Mouse (Mus musculus): ENCODE results near the gene Cxcr5.

The Cxcr5 gene

DNA sequence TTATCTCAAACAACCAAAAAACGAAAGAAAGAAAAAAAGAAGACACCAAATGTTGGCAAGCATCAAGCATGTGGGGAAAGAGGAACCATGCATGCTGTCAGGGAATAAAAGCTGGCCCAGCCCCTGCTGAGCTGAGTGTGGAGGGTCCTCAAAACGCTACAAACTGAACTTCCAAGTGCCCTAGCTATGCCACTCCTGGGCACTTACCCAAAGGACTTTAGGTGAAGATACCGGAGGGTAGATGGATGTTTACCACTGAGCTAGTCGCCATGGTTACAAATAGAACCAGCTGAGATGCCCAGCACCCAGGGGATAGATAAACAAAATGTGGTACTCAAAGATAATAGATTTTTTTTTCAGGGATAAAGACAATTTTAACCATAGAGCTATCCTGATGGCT is at the start of gene Cxcr5:
Cxcr5 (minus strand) TSS at position 281 of the 400 bp plus-strand sequence.
- no peak for DNase-seq (ENCODE audit: low read depth, low spot score)

DNA sequence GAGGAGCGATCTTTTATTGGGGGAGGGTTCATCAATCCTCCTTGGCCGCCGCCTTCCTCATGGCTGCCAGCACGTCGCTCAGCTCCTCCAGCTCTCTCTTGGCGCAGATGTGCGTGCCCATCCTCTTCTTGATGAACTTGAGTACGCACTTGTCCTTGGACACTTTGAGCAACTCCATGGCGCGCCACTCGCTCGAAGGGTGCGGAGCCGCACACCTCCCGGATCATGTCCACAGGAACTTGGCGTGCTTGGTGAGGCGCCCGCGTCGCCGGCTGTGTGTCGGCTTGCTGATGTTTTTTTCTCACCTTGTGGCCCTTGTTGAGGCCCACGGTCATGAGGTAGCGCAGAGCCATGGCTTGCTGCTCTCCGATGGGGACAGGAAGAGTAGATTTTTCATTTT is 48.7 kb upstream of the Cxcr5 start:
- no peak for DNase-seq (ENCODE audit: low read depth, low spot score)

- DNase-seq (ENCODE audit: low read depth, low spot score): no peak
These were observed 45.6 kb upstream of the Cxcr5 start for GRCm38 (mm10) chr9:44607306-44607705.

DNA sequence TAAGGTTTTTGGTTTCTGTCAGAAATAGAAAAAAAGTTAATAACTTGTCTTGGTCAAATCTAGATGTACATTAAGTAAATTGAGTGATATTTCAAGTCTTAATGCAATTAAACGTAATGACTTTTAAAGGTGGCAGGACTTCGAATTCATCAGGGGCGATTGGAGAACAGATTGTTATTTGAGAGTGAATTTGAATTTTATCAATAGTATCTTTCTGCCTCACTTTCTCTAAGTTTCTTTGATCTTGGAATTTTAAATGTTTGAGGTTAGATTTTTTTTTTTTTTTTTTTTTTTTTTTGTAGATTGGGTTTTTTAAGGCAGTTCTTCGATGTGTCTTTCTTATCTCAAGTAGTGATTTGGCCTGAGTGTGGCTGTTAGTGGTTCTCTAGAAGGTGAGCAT is 45.0 kb upstream of the Cxcr5 start:
- DNase-seq (ENCODE audit: low read depth, low spot score): no peak

GRCm38 (mm10) chr9:44605616-44606165 is 44.0 kb upstream of the Cxcr5 start:
- DNase-seq (ENCODE audit: low read depth, low spot score): peak; percentile 52

- DNase-seq (ENCODE audit: low read depth, low spot score): peak; percentile 58
These were observed 43.3 kb upstream of the Cxcr5 start, which contains the start of gene Ddx6 for GRCm38 (mm10) chr9:44604779-44605615. TSS of gene Ddx6 (plus strand) at chr9:44604892.

- peak; percentile 53 for DNase-seq (ENCODE audit: low read depth, low spot score)
These were observed 42.7 kb upstream of the Cxcr5 start for GRCm38 (mm10) chr9:44604290-44604778.

GRCm38 (mm10) chr9:44603454-44604289 is 42.0 kb upstream of the Cxcr5 start:
- peak; percentile 95 for DNase-seq (ENCODE audit: low read depth, low spot score)

- DNase-seq (ENCODE audit: low read depth, low spot score): no peak
These were observed 41.1 kb upstream of the Cxcr5 start for GRCm38 (mm10) chr9:44602766-44603165.

DNA sequence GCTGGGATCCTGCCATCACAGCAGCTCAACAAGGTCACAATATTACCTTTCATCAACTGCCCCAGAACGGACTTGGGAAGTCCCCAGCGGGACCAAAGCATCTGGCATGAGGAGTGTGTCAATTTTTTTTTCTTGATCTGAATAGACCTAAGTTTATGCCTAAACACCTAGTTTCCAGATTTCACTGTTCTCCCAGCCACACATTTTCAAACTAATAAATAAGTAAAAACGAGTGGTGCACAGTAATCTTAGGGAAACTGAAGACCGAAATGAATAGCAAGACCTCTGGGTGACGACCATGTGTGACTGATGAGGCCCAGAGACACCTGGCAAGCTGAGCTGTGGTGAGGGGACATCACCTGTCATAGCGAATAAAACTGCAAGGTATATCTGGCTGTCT is 39.1 kb upstream of the Cxcr5 start:
- no peak for DNase-seq (ENCODE audit: low read depth, low spot score)

DNA sequence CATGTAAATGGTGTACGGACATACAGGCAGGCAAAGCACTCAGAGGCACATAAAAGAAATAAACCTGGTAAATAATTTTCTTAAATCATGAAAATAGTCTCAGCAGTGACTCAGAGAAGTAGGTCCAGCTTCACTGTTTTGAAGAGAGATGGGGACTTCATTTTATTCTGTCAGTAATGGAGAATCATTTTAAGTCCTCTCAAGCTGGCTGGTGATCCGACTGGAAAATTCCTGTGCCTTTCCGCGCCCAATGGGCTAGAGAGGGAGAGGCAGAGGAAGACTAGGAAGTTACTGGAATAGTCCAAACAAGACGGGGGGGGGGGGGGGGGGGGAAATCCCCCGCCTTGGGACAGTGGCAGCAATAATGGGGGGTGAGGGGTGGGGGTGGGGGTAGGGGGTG is 37.9 kb upstream of the Cxcr5 start:
- DNase-seq (ENCODE audit: low read depth, low spot score): no peak

DNA sequence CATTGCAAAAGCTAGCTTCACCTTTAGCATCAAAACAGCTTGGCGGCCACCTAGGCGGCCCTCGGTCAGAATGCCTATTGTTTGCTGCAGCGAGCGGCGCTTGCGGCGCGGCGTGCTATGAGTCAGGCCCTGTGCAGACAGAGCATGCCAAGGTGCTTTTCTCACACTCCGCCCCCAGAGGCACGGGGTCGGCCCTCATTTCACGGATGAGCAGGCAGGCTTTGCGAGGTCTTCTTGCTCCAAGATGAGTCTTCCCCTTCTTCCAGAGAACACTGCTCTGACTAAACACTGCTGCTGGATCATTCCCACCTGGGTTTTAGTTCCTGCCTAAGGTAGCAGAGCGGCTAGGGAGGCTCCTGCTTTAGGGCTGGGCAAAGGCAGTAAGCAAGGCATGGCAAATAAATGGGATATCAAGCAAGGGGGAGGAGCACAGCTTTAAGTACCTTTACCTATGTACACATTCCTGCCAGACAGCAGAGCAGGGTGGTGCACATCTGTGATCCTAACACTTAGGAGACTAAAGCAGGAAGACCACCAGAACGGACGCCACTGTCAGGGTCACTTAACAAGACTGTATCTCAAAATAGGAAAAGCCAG is 37.3 kb upstream of the Cxcr5 start:
- no peak for DNase-seq (ENCODE audit: low read depth, low spot score)

DNA sequence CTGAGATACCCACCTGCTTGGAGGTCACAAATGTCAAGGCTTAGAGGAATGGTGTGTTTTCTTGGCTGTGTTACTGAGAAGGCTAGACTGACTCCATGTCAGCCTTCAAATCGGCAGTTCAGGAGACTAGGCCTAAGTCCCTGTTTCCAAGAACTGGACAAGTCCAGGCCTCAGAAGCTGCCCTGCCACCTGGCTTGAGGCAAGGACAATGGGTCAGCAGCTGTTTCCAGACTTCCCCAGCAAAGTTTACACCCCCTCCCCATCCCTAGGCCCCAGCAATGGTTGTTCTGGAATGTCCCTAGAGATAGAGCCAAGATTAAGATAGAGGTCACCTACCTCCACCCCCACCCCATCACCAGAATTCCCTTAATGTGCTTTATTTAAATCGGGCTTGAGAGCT is 36.1 kb upstream of the Cxcr5 start:
- DNase-seq (ENCODE audit: low read depth, low spot score): no peak

DNA sequence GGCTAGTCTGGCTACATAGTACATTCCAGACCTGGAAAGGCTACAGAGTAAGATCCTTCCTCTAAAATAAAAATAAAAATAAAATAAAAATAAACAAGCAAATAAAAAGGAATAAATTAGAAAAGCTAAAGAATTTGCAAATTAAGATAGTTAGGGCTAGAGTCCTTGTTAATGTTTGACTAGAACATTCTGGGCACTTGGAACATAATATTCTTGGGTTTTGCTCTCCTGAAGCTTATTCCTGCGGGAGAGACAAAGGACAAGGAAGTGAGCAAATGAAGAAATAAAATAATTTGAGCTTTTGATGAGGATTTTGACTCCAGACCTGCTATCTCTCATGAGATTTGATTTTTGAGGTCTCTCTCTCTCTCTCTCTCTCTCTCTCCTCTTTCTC is 33.9 kb upstream of the Cxcr5 start:
- DNase-seq (ENCODE audit: low read depth, low spot score): no peak

DNA sequence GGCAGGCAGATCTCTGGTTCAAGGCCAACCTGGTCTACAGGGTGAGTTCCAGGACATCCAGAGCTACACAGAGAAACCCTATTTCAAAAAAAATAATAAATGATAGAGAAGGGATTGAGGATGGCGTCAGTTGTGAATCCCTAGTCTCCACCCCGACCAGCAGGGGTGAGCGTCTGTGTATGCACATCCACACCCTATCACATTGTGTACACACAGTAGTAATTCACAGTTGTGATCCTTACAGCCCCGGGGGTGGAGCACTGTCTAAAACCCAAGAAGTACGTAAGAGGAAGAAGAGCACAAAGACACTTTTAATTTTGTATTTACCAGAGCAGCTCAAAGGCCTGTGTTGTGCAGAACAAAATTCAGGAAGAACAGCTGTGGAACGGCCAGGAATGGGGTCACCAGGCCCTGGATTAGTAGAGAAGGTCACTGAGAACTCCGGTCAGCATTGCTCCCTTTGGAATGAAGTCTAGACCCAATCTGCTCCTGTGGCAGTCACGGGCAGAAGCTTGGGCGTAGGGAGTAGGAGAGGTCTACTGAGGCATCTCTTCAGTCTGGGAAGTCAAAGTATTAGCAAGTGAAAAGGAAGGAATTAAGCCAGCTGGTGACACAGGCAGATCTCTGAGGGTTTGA is 33.3 kb upstream of the Cxcr5 start:
- DNase-seq (ENCODE audit: low read depth, low spot score): no peak

DNA sequence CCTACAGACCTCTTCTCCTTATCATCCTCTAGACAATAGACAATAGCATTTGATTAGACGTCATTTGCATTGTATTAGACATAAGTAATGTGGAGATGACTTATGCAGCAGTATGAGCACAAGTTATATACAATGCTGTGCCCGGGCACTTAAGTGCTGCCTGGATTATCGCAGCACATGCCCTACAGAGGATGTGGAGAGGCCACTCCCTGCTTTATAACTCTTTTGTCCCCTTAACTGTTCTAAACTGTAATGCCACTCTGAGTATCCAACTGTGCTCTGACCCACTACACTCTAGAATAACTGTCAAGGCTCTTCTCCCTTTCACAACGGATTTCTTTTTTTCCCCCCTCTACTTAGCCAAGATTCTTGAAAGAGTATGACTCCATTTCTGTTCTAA is 32.2 kb upstream of the Cxcr5 start:
- no peak for DNase-seq (ENCODE audit: low read depth, low spot score)

DNA sequence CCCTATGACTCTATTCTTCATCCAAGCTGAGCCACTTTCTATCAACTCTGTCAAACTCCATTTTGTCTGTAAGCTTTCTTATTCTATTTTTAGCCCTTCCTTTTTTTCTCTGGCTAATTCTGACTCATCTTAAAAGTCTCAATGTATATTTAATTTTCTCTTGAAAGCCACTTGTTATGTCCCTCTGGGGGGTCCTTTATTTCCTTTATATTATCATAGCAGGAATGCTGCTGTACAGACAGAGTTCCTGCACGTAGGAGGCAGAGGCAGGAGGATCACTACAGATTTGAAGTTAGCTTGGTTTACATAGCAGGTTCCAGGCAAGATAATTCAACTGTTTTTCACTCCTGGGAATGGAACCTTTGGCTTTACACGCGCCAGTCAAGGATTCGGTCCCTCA is 31.5 kb upstream of the Cxcr5 start:
- no peak for DNase-seq (ENCODE audit: low read depth, low spot score)

- DNase-seq (ENCODE audit: low read depth, low spot score): no peak
These were observed 30.0 kb upstream of the Cxcr5 start for GRCm38 (mm10) chr9:44591595-44592188.

GRCm38 (mm10) chr9:44590969-44591368 is 29.3 kb upstream of the Cxcr5 start:
- DNase-seq (ENCODE audit: low read depth, low spot score): no peak

- no peak for DNase-seq (ENCODE audit: low read depth, low spot score)
These were observed 27.4 kb upstream of the Cxcr5 start for GRCm38 (mm10) chr9:44589095-44589494.

GRCm38 (mm10) chr9:44588605-44589004 is 26.9 kb upstream of the Cxcr5 start:
- DNase-seq (ENCODE audit: low read depth, low spot score): no peak
